Mouse (Mus musculus): ENCODE data around the gene Slc9a1.

GRCm38 (mm10) chr4:133432560-133433171, 63.2 kb downstream of the Slc9a1 start:
- TF ChIP-seq POLR2A (IDR thresholded peaks at IDR 0.05; ENCODE audit: control insufficient read depth, low read depth, low read length), result peak; percentile 75; the same call in 1 of the 2 replicates
- TF ChIP-seq CTCF (IDR thresholded peaks at IDR 0.05; ENCODE audit: control insufficient read depth, insufficient read depth, insufficient replicate concordance, low read depth, low read length), result no peak

Measured in testis, adult 2 months (tissue).